Mouse (Mus musculus): ENCODE measurements around the gene Ndufa4. TPM values are rescaled to one million over a fixed set of nuclear protein-coding genes. Genes with fewer than 3 reads are reported as not detected.
A peak's percentile ranks its signal among the peaks of the same experiment; 100 is the strongest.
"Not testable (repeated sequence)": the region's sequence is repeated elsewhere in the genome, so short reads cannot be mapped to it uniquely, and the experiment has no call there.

The Ndufa4 gene
- total RNA-seq (2021), result 100 to 1,000 TPM; 855 to 942 TPM
- long read RNA-seq, experiment 1, transcript Ndufa4-205 (4 exons, 610 nt), result major isoform, 290 of 758 reads
- long read RNA-seq, experiment 1, partial matches to known transcripts, result 467 of 758 reads
- long read RNA-seq, experiment 1, other reads (novel, unspliced or antisense), result 1 of 758 reads
- long read RNA-seq, experiment 2, transcript Ndufa4-204 (5 exons, 452 nt), result minor isoform, 5 of 2,111 reads
- long read RNA-seq, experiment 2, transcript Ndufa4-205 (4 exons, 610 nt), result major isoform, 811 of 2,111 reads
- long read RNA-seq, experiment 2, partial matches to known transcripts, result 1,291 of 2,111 reads
- long read RNA-seq, experiment 2, other reads (novel, unspliced or antisense), result 4 of 2,111 reads

DNA sequence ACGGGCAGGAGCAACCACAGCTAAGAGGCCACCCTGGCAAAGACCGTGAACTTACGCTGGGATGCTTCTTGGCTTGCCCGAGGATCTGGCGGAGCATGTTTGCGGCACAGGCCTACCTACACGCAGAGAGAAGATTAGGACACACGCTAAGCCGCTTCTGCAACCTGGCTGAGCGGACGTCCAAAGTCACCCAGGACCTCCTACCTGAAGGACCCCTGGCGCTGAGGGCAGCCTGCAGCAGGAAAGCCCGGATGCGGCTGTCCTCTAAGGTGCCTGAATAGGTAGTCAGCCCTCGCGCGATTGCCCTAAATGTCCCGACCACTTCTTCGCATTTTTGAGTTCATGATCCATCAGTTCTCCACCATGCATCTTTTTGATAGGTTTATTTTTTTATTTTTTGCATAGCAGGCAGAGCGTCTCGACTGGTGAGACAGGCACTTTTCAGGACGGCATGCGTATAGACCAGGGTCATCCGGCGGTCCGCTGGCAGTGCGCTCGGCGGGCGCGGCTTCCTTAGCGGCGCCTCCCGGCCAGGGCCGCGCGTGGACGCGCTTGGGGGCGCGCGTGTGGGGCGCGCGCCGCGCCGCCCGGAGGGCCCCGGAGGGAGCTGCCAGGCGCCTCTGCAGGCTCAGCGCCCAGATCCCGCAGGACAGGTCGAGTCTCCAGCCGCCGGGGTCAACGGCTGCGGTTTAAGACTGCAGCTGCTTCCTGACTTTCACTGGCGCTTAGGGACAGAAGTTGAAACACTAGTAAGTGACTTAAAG, at the start of gene Ndufa4, which contains the start of gene Phf14:
Ndufa4 (minus strand) TSS at position 229 of the 764 bp plus-strand sequence.
Phf14 (plus strand) TSS at position 541 of the 764 bp plus-strand sequence.
- peak; percentile 93 to 95 for DNase-seq (ENCODE audit: low spot score in 2 of 2)

DNA sequence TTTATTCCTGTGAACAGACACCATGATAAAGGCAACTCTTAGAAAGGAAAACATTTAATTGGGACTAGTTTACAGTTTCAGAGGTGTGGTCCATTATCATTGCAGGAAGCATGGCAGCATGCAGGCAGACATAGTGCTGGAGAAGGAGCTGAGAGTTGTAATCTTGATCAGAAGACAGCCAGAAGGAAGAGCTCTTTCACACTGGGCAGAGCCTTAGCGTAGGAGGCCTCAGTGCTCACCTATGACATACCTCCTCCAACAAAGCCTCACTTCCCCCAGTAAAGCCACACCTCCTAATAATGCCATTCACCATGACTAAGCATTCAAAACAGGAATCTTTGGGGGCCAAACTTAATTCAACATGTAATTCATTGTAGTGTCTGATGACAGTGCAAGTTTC, 40.8 kb upstream of the Ndufa4 start:
- DNase-seq (ENCODE audit: low spot score in 2 of 2), result no peak

GRCm38 (mm10) chr6:11942089-11942488, 34.8 kb upstream of the Ndufa4 start:
- DNase-seq (ENCODE audit: low spot score in 2 of 2), result no peak

DNA sequence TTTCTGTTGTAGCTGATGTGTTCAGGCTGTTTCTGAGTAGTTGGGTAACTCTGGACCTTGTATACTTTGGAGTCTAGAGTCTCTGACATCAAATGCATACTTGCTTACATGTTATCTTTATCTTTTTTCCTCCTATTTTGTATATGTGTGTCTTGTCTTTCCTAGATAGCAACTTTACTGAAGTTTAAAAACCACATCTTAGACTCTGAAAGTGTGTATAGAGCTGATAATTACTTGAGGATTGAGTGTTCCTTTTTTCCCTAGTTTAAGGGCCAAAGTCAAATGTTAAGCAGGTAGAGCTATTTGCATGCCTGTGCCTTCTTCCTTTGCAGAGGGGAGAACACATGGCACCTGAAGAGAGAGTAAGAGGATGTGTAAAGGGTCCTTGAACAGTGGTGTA, 33.6 kb upstream of the Ndufa4 start:
- no peak for DNase-seq (ENCODE audit: low spot score in 2 of 2)

DNA sequence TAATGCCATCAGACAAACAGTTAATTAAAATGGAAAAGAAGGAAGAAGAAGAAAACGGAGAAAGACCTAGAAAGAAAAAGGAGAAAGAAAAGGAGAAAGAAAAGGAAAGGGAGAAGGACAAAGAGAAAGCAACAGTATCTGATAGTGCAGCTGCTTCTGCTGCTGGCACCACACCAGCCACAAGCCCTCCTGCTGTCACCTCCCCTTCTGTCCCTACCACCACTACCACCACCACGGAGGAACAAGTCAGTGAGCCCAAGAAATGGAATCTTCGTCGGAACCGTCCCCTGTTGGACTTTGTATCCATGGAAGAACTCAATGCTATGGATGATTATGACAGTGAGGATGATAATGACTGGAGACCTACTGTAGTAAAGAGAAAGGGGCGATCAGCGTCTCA, 26.1 kb upstream of the Ndufa4 start:
- DNase-seq (ENCODE audit: low spot score in 2 of 2), result no peak

DNA sequence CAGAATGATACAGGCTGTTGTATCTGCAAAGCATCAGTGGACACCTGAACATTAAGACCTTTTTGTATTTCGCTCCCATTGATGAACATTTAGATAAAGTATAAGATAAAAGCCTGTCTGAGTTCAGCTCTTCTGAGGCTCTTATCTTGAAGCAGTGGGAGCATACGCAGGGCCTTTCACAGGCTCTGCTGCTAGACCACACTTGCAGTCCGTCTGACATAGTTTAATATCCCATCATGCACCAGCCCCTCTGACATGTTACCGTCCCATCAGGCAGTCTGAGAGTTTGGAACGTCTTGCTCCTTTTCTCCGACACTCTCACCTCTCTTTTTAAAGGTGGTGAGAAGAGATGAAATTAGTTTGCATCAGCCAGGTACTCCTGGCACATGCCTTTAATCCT, 20.2 kb upstream of the Ndufa4 start:
- DNase-seq (ENCODE audit: low spot score in 2 of 2), result no peak

DNA sequence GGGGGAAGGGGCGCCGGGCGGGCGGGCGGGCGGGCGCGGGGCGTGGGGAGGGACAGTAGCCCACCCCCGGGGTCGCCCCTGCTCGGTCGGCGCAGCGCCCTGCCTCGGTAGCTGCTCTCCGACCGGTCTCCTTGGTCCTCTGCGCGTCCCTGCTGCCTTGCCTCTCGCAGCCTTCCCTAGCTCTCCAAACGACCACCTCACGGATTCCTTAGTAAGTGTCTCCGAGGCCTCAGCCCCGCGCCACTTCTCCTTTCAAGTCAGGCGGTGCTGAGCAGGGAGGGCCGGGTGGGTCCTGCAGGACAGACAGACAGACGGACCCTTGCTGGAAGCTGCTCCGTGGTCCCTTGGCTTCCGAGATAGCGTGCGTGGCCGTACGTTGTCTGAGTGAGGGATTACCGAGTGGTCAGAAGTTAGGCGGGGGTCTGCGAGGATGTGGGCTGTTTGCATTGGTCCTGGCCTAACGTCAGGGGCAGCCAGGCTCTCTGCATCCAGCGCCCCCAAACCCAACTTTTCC, 18.8 kb upstream of the Ndufa4 start:
- peak in 1 of 2 experiments; percentile 38 for DNase-seq (ENCODE audit: low spot score in 2 of 2)

GRCm38 (mm10) chr6:11925496-11926041, 18.3 kb upstream of the Ndufa4 start:
- peak; percentile 84 to 90 for DNase-seq (ENCODE audit: low spot score in 2 of 2)

GRCm38 (mm10) chr6:11908170-11908569, 873 bp upstream of the Ndufa4 start:
- no peak for DNase-seq (ENCODE audit: low spot score in 2 of 2)

- peak in 1 of 2 experiments; percentile 4 for DNase-seq (ENCODE audit: low spot score in 2 of 2)
These were observed 418 bp downstream of the Ndufa4 start for GRCm38 (mm10) chr6:11906890-11907268.

- DNase-seq (ENCODE audit: low spot score in 2 of 2), result no peak
These were observed 6.4 kb downstream of the Ndufa4 start for GRCm38 (mm10) chr6:11900809-11901310.

- DNase-seq (ENCODE audit: low spot score in 2 of 2), result not testable (repeated sequence)
These were observed 31.9 kb downstream of the Ndufa4 start for GRCm38 (mm10) chr6:11875364-11875763.

Other genes with a start within 250 kb of the Ndufa4 start
- 100 to 1,000 TPM; 108 to 123 TPM for gene Phf14, start 312 bp upstream of the Ndufa4 start, total RNA-seq (2021)

Measured in layer of hippocampus, postnatal 14 days (tissue).